Mouse (Mus musculus) liver (tissue): ENCODE measurements around the gene Gla.
A peak's percentile ranks its signal among the peaks of the same experiment; 100 is the strongest.

ENCODE experiments used
- DNase-seq: peaks from one replicate; pipeline ENCODE4 v3.0.0-alpha.2; 2020; ENCODE audit warnings: mixed read lengths

Gla gene

GRCm38 (mm10) chrX:134588261-134588660, 12.7 kb downstream of the Gla start:
- no peak for DNase-seq

DNA sequence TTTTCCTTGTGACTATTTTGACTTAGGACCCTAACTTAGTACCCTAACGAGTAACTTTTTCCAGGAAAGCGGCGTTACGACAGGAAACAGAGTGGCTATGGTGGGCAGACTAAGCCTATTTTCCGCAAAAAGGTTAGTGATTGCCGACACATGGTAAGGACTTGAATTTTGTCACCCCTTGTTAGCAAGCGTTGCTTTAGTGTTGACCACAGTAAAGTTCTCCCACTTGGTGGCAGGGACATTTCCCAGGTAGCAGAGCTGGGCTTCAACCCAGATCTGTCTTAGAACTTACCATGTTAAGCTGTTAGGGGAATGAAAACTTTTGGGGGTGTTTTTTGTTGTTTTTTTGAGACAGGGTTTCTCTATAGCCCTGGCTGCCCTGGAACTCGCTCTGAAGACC, 14.5 kb downstream of the Gla start:
- DNase-seq = no peak

DNA sequence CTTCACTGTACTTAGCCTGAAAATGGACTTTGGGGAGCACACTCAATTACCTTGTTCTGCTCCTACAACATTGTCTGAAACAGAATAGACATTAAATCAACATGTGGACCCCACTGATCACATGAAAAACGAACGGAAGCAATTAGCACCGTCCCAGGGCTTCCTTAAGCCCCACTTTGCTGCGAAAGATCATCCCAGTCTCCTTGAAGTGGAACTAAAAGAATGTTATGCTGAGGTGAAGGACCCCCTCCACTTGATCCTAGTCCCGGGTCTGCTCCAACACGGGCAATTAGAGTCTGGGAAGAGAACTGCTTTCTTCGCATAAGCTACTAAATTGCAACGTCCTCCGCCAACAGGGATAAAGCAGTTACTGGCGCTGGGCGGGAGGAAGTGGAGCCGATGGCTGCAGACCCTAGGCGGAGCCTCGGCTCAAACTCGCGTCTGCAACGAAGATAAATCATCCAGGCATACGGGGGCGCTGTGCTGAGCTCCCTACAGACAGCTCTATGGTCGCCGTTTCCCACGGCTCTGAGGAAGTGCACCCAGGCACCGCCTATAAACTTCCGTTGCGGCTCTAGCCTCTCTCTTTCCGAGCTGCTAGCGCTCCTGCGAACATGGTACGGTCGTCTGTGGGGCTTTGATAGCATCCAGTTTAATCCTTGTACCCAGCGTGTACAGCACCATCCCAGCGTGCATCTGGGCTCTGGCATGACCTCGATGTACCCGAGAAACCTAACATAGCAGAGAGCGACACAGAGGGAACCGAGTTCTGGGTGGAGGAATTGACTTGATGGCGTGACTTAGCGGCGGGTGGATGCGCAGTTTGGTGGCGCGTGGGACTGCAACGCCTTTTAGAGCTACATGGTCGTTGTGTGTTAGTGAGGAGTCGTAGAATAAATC, 15.6 kb downstream of the Gla start, which contains the start of gene Rpl36a:
TSS of gene Rpl36a (plus strand) at position 552 of the 900 bp plus-strand sequence.
- peak; percentile 92 for DNase-seq

DNA sequence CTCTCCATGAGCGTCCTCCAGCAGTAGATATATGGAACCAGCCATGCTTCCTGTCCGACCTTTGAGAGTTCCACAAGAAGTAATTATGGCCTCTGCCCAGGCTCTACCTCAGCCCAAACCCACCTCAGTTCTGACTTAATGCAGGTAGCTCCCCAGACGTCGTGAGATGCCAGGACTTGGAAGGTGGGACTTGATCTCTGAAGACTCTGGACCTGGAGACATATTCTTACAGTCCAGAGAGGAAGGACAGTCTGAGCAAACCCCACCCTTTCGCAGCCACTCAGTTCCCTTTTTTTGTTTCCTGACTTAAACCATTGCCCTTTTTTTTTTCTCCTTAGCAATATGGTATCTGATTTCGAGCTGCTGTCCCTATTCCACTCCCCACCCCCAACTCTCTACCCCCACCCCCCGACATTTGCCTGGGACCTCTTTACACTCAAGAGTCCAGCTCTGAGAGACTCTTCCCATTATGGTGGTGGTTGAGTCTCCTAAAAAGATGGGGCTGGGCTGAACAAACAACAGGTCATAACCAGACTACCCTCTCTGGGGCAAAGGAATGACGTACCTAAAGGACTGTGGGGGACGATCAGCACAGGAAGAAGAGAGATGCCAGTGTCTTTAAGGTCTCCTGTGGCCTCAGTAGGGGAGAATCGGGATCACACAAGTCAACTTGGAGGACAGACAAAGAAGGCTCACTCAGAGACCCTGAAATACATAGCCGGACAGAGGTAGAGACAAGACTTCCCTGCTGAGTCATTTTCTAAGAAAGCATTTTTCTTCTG, 17.8 kb downstream of the Gla start, which contains the start of gene Btk:
TSS of gene Btk (minus strand) at position 683 of the 782 bp plus-strand sequence.
- DNase-seq = no peak

- DNase-seq = peak; percentile 54
Measured at GRCm38 (mm10) chrX:134582270-134582669, 18.7 kb downstream of the Gla start.

DNA sequence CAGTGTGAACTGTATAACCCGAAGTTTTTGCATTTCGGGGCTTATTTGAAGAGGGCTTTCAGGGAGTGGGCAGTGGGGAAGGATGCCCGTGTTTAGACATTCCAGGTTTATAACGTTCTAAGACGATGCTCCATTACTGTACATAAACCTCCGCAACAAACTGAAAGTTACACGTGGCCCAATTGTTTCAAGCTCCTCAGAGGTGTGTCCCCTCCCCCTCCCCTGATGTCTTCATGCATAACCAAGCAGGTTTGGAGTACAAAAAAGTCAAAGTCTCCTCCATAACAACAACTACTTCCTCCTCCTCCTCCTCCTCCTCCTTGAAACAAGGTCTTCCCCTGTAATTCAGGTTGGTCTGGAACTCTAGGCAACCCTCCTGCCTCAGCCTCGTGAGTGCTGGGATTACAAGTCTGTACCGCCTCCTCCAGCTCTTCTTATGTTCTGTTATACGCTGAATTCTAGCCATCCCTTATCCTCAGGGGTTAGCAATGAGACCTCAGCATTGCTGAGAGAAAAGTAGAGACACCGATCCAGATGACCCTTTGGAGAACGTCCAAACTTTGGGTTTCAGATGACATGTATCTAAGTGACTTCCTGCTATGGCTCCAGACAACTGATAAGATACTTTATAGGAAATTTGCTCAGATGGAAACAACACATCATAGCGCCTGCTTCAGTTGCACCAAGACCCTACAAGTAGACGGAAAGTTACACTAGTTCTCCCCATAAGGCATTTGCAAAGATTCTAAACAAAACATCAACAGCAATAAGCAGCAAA, 20.2 kb downstream of the Gla start:
- DNase-seq = no peak

DNA sequence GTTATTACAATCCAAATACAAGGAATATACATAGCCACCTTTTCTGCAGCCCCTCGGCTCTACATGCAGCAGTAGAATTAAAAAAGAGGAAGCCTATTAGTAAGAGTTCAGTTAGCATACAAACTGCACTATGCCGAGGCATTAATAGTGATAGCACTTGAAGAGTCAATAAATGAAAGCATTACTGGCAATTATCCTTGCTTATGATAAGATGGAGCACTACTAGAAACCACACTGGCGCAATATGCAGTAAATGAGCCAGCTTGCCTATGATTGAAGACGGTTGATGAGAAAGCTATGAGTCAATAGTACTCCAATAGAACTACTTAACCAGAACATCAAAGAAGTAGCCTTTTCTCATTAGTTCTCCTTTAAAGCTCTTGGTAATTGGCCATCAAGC, 23.0 kb downstream of the Gla start:
- no peak for DNase-seq

DNA sequence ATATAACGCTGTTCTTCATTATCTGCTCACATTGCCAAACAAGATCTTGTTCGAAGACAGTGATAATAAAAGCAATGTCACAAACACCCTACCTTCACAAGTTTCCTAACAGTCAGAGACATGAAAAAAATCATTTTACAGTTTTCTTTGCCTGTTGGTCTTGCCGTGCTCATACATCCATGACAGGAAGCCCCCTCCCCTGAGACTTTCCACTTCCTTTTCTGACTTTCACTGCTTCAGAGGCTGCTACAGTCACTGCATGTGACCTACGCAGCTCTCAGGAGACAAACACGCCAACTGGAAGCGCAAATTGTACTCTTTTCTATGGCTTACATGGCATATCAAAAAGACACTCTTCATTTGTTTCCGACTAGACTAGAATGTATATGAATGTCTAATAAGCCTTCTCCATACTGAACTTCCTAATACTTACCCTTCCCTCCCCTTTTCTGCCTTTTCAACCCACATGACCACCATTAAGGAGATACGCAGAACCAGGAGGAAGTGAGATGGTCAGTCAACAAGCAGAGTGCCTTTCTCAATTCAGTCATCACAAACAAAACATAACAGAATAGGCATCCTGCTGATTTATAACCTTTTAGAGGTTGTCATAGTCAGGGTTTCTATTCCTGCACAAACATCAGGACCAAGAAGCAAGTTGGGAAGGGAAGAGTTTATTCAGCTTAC, 34.2 kb downstream of the Gla start:
- no peak for DNase-seq

- no peak for DNase-seq
Measured at GRCm38 (mm10) chrX:134564326-134564725, 36.6 kb downstream of the Gla start.

DNA sequence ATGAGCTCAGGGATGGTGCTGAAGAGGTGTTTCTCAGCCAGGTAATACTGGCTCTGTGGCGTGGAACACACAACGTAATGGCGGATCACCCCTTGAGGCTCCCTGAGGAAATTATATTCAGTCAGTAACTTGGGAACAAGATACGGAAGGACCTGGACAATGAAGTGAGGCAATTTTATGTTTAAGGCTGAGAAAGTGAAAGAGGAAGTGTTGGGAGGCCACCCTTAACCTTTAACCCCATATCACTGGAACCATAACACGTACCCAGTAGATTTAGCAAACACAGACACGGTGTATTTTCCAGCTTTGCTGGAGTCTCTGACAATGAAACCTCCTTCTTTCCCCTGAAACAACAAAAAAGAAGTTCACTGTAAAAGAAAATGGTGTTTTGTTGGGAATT, 46.5 kb downstream of the Gla start:
- DNase-seq = no peak

- no peak for DNase-seq
Measured at GRCm38 (mm10) chrX:134553326-134553725, 47.6 kb downstream of the Gla start.

GRCm38 (mm10) chrX:134550903-134551302, 50.0 kb downstream of the Gla start:
- DNase-seq = no peak

- DNase-seq = no peak
Measured at GRCm38 (mm10) chrX:134547330-134547729, 53.6 kb downstream of the Gla start.

DNA sequence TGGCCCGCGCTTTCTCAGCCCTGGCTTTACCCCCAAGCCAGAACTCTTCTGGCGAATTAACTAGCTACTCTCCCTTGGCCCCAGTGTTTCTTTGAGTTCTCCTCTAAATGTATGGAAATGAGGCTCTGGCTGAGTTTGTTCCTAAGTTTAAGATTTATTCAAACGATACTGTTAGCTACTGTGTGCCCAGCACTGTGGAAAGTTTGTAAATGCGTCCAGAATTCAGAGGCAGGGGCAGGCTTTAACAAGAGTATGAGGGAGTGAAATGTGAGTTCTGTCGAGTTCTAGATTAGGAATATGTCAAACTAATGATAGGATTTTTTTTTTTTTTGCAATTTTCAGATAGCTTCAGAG, 59.0 kb downstream of the Gla start:
- no peak for DNase-seq

GRCm38 (mm10) chrX:134541145-134541954, 59.6 kb downstream of the Gla start, which contains the start of gene Timm8a1:
TSS of gene Timm8a1 (minus strand) at chrX:134541865.
- DNase-seq = peak; percentile 80

DNA sequence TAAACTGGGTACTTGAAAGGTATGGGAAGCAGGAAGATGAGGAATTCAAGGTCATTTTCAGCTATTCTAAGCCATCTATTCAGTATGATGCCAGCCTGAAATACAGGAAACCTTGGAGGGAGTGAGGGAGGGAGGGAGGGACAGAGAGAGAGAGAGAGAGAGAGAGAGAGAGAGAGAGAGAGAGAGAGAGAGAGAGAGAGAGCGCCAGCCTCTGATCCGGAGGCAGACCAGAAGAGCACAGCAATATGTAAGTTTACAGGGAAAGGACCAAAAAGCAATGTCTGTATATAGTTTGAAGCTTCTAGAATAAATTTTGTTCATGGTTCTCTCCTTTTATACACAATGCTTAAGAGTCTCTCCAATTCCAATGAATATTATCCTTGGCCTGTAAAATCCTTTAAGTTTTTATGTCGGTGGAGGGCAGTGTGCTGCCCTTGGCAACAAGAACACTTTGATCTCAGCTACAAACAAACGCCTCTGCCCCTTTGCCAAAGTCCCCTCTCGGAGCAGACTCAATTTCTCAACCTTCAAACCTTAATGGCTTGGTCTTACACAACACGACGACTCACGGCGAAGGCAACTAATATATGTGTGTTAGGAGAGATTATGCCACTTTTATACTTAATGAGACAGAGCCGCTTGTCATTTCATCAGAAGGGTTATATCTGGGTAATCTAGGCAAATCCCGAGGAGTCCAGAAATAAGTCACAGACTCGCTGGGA, 60.4 kb downstream of the Gla start:
- no peak for DNase-seq

- peak; percentile 32 for DNase-seq
Measured at GRCm38 (mm10) chrX:134539795-134540194, 61.1 kb downstream of the Gla start.
